Mouse (Mus musculus) kidney, adult 8-10 months (tissue): ENCODE measurements around the gene Kcnk5.

Source experiments
- DNase-seq, 2 experiments: peaks; one replicate each; pipeline ENCODE4 v3.0.0; 2022

Kcnk5 gene

DNA sequence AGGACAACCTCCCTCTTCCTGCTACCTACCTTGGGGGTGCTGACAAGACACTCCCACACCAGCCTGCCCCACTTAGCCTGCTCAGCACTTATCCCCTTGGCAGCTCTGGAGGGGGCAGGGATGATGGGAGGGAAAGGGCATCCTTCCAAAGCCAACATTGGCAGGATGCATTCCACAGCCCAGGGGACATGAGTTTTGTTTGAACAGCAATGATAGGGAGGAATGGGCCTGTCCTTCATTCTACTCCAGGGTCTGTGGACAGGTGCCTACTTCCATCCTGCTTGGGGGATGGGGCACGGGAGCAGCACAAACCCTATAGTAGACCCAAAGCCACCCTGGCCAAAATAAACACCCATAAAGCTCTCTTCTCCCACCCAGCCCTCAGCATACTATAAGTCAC lies 16.2 kb downstream of the Kcnk5 start:
- DNase-seq: peak; percentile 83 to 88

DNA sequence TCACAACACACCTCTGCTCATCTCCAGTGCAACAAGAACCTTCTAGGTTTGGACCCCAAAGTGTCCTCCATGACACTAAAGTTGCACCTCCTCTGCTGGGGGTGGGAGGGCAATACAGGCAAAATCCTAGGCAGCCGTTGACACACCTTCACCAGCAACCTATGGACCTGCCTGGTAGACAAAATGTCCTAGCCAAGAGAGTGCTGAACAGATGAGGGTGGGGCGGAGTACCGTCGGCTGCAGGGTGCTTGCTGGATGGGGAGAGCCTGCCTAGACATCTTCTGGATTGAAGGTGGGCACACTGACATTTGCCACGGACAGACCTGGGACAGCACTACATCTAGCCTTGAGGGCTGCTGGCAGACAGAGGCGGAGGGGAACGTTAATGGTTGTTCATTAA lies 17.2 kb downstream of the Kcnk5 start:
- peak in 1 of 2 experiments; percentile 33 for DNase-seq

DNA sequence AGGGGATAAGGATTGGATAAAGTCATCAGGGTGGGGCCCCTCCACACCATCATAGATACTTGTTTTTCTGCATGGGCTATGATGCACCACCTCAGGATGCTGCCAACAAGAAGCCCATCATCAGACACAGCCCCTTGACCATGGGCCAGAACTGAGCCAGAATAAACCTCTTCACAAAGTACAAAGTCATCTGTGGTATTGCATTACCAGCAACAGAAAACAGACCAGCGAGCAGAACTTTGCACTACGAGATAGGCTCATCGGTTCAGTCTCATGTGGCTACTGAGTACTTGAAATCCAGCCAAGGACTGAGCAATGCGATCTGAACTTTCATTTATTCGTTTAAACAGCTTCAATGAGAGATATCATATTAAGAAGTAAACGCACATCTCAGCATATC lies 18.9 kb downstream of the Kcnk5 start:
- peak; percentile 57 to 72 for DNase-seq

GRCm38 (mm10) chr14:20158727-20159681 lies 22.6 kb downstream of the Kcnk5 start:
- peak; percentile 69 to 78 for DNase-seq

GRCm38 (mm10) chr14:20157595-20157994 lies 24.0 kb downstream of the Kcnk5 start:
- DNase-seq: no peak

DNA sequence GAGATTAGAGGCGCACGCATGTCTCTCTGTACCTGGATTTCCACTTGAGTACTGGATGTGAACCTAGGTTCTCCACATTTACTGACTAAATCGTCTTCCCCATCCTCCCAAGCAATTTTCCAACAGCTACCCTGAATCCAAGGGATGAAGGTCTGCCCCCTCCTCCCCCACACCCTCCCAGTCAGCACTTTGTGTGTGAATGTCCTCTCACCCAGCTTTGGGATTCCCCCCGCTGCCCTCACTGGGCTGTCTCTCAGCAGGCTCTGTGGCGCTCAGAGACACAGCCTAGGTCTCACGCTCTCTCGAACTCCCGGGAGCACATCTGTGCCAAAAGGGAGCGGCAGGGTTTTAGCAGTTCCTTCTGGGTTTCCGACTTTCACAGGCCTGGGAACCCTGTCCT lies 25.9 kb downstream of the Kcnk5 start:
- no peak for DNase-seq

DNA sequence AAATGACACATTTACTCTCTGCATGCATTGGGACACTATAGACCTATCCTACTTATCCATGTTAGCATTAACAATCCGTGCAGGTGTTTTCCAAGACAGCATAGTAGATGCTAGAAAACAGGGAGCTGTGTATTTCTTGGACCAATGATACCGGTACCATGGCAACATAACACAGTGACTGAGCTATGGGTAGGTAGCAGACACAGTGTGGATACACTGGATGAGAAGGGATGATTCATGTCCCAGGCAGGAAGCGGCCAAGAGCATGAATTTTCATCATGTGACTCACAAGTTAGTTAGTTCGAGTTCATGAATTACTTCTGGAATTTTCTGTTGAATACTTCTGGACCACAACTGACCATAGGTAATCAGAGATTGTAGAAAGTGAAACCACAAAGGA lies 26.7 kb downstream of the Kcnk5 start:
- DNase-seq: no peak

DNA sequence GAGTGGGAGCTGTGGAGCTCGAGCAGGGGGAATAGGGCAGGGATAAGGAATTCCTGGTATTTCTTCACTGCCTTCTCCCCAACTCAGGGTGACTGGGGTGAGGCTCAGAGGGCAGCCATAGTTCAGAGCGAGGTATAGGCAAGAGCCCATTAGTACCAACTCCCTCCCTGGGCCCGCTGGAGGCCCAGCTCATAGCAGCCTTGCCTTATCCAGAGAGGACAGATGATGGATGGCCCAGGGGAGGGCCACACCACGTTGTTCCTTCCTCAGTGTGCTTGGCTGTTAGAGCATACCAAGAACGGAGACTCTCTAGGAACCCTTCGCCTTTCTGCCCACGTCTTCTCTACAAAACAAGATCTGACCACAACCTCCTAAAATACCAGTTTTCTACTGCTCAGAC lies 27.4 kb downstream of the Kcnk5 start:
- no peak for DNase-seq

GRCm38 (mm10) chr14:20149127-20150080 lies 32.2 kb downstream of the Kcnk5 start:
- DNase-seq: no peak

DNA sequence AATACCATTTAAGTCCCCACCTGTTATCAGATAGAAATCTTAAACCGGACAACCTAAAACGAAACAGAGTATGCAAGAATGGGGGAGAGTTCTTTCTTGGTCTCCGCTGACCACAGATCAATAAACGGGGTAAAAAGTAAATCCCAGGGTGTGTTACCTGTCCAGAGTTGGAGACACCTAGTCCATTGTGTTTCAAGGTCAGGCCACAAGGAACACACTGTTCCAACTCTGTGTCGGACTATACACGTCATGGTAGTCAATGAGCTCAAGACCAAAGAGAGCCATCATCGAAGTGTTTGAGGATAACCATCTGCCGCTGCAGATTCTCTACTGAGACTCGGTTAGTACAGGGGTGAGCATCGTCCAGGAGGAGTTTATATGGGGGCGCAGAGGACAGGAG lies 33.1 kb downstream of the Kcnk5 start:
- no peak for DNase-seq

- peak in 1 of 2 experiments; percentile 32 for DNase-seq
Measured at GRCm38 (mm10) chr14:20147854-20148253, 33.8 kb downstream of the Kcnk5 start.

- no peak for DNase-seq
Measured at GRCm38 (mm10) chr14:20144093-20144492, 37.5 kb downstream of the Kcnk5 start.

DNA sequence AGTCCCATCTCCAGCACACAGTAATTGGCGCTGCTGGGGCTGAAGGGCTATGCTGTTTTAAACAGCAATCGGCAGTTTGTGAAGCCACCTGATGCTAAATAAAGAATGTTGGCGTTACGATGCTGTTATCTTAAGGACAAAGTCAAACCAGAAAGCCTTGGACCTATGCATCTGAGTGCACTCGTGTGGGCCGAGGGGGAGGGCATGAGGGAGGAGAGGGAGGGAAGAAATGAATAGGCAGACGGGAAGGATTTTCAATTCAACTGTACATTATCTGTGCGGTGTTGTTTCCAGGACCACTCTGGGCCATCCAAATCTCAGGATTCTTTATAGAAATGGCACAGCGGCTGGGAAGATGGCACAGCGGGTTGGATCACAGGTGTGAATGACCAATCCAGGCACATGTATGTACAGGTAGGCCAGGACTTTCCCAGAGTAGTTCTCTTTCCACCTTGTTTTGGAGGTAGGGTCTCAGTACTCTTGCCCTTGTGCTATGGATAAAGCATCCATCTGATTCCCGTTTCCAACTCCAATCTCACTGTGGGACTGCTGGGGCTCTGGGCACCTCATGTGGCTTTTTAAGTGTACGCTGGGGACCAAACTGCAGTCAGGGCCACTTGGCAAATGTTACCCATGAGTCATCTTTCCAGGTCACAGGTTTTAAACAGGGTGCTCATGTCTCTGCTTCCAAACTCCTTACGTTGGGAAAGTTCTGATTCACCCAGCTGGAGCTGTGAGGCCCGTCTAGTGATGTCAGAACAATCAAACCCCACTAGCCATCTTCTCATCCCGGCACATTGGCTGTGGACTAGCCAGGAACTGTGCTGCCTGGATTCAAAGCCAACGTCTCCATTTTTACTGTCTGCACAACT lies 42.9 kb downstream of the Kcnk5 start, which contains the start of gene Saysd1:
Gene Saysd1, minus strand, starts transcription at position 51 of the 872 bp plus-strand sequence.
- no peak for DNase-seq

DNA sequence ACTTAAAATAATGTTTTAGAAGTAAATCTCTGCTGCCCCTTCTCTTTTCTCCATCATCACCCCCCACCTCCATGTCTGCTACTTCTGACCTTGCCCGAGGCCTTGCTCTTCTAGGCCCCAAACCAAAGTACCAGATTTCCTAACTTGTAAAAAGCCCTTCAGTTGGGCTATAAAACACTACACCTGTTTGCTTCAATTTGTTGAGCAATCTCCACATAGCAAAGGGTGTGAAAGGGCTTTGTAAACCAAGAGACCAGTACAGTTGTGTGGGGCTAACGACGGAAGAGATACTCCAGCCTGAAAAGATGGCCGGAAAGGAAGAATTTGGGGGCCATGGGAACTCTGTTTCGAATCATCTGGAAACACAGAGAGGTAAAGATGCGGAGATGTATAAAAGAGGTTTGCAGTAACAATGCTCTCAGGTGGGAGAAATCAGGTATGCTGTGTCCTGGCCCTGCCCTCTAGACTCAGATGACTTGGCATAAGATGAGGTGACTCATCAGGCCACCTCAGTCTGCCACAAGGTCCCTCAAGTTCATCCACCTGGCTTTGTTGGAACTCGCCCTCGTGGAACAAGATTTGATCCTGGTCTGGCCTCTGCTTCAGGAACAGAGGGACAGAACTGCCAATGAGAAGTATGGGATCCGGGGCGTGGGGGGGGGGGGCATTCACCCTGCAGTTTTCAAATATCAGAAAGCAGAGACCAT lies 46.5 kb downstream of the Kcnk5 start:
- DNase-seq: no peak

- DNase-seq: no peak
Measured at GRCm38 (mm10) chr14:20128162-20128561, 53.4 kb downstream of the Kcnk5 start.

DNA sequence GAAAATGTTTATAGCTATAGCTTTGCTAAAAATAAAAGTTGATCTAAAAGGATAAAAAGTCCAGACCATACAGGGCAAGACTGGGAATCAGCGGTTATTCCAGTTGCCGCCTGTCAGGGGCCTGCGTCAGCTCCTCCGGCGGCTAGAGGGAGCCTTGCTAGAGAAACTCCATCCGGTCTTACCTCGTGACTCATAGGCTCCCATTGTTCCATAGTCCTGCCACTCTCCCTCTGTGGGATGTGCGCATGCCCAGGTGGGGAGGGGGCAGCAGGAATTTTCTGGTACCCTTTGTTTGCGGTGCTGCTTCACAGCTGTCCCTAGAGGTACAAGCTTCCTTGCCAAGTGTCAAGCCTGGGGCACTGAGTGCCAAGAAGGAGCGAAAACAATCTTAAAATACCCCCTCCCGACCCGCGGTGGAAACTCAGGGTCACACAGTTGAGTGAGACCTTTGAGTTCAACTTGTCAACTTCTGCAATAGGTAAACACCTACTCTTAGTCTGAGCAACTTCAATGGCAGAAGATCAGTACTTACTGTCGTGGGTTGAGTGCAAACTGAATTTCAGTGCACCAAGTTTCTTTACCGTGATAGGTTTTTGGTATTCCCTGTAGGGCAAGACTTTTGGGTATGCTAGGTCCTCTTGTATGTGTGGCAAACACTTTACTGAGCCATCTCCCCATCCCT lies 54.1 kb downstream of the Kcnk5 start:
- DNase-seq: no peak

DNA sequence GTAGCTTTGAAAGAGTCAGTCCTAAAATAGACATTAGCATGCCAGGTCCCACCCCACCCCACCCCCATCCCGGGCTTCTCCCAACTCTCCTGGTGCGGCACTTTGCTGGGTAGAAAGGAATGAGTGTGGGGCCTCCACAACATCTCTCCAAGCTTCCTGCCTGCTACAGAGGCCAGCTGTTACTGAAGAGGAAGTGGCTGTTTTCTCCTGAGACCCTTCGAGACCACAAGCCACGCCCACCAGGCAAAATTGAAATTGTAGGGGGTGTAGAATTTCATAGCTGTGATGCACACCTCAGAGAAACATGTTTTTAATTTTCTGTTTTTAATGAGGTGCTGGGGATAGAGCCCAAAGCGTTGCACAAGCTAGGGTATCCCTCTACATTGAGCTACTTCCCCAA lies 60.7 kb downstream of the Kcnk5 start:
- no peak for DNase-seq

GRCm38 (mm10) chr14:20120012-20120411 lies 61.6 kb downstream of the Kcnk5 start:
- no peak for DNase-seq

DNA sequence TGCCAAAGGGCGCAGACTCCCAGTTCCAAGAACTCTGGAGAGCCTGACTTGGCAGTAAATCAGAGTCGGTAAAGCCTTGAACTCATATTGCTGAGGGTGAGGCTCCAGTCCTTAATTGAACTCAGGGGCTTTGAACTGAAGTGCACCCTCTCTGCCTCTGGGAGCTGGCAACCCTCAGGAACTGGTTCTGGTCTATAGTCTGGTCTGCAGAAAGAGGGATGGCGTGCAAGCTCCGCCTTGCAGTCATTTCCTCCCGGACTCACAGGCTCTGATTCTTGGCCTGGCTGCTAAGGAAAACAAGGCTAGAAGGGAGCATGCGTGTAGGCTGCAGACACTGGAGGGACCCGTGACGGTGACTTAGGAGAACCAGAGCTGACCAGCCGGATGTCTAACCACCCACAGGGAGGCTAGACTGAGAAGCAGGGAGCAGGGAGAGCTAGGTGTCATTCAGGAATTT lies 65.4 kb downstream of the Kcnk5 start:
- peak; percentile 73 to 77 for DNase-seq

- no peak for DNase-seq
Measured at GRCm38 (mm10) chr14:20114951-20115350, 66.7 kb downstream of the Kcnk5 start.

DNA sequence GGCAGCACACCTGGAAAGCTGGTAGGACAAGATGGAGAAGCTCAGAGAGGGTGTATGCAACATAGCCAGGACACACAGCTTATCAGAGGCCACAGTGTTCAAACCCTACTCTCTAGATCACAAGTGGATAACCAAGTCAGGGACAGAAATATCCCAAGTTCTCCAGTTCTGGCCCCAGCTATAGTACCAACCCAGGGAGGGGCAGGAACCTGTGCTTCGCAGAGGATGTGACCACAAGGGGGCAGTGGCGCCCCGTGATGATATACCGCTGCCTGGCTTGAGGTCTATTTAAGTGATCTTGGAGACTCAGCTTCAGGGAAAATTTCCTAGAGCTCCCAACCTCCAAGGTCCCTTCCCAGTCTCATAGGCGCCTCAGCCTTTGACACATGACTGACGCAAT lies 67.6 kb downstream of the Kcnk5 start:
- DNase-seq: peak; percentile 76 to 94
